Mouse (Mus musculus) adrenal gland, postnatal 0 days (tissue): ENCODE measurements around the gene Gm960. TPM values are rescaled to one million over a fixed set of nuclear protein-coding genes. Genes with fewer than 3 reads are reported as not detected.

ENCODE experiments used
- microRNA-seq: library from miRNA; unstranded; fragments of <30 nt; microRNA quantifications from one replicate; pipeline ENCODE4, GENCODE M21; 2016; ENCODE audit warnings: borderline replicate concordance; ENCODE audit not compliant: insufficient number of aligned reads
- polyA plus RNA-seq: library from polyadenylated mRNA; unstranded; fragments of >200 nt; fragmentation: Nextera tagmentation; extraction: Ambion mirVana; gene quantifications from 2 replicates; pipeline ENCODE4 v1.2.1, GENCODE M21; 2015

The Gm960 gene
- 2.2 and 3.2 TPM in 2 replicates for polyA plus RNA-seq

GRCm38 (mm10) chr19:4698205-4698677, at the start of gene Gm960:
Gene Gm960 (minus strand): TSS chr19:4698668.

GRCm38 (mm10) chr19:4711098-4711600, 12.7 kb upstream of the Gm960 start, which contains the start of gene Sptbn2:
Gene Sptbn2 (plus strand): TSS chr19:4711167.

GRCm38 (mm10) chr19:4625179-4625828, 73.2 kb downstream of the Gm960 start, which contains the start of gene Rce1:
Gene Rce1 (minus strand): TSS chr19:4625641.

GRCm38 (mm10) chr19:4615151-4616093, 83.0 kb downstream of the Gm960 start, which contains the start of gene Lrfn4:
Gene Lrfn4 (minus strand): TSS chr19:4615667.

Small RNA genes lying within 50 kb of the gene (microRNA-seq; reads per million reads assigned to microRNA genes)
- not detected for gene Mir6986

Other genes with a start within 250 kb of the Gm960 start
- gene Syt12, start 221.2 kb downstream of the Gm960 start, polyA plus RNA-seq = 5.9 and 13.5 TPM in 2 replicates
- gene 2010003K11Rik, start 200.1 kb downstream of the Gm960 start, polyA plus RNA-seq = 3.0 and 6.4 TPM in 2 replicates
- gene Pcx, start 188.2 kb downstream of the Gm960 start, polyA plus RNA-seq = 49.5 and 120 TPM in 2 replicates
- 3.3 and 5.2 TPM in 2 replicates for gene Lrfn4, start 83.0 kb downstream of the Gm960 start, polyA plus RNA-seq
- gene Rce1, start 73.0 kb downstream of the Gm960 start, polyA plus RNA-seq = 33.6 and 52.1 TPM in 2 replicates
- gene Sptbn2, start 12.5 kb upstream of the Gm960 start, polyA plus RNA-seq = 0.61 and 1.9 TPM in 2 replicates
- 28.0 and 39.4 TPM in 2 replicates for gene Rbm4b, start 57.8 kb upstream of the Gm960 start, polyA plus RNA-seq
- gene Rbm4, start 95.2 kb upstream of the Gm960 start, polyA plus RNA-seq = 18.8 and 24.5 TPM in 2 replicates
- 13.2 and 19.4 TPM in 2 replicates for gene Gm21992, start 112.9 kb upstream of the Gm960 start, polyA plus RNA-seq
- 19.3 and 22.3 TPM in 2 replicates for gene Rbm14, start 113.0 kb upstream of the Gm960 start, polyA plus RNA-seq
- 79.9 and 127 TPM in 2 replicates for gene Ccs, start 140.7 kb upstream of the Gm960 start, polyA plus RNA-seq
- 0.08 and 0.10 TPM in 2 replicates for gene Ccdc87, start 140.7 kb upstream of the Gm960 start, polyA plus RNA-seq
- 192 and 458 TPM in 2 replicates for gene Ctsf, start 156.5 kb upstream of the Gm960 start, polyA plus RNA-seq
- 2.4 and 3.2 TPM in 2 replicates for gene Actn3, start 179.2 kb upstream of the Gm960 start, polyA plus RNA-seq
- 12.5 and 14.8 TPM in 2 replicates for gene Zdhhc24, start 180.0 kb upstream of the Gm960 start, polyA plus RNA-seq
- gene Bbs1, start 208.0 kb upstream of the Gm960 start, polyA plus RNA-seq = 3.5 and 4.2 TPM in 2 replicates
- gene Dpp3, start 229.6 kb upstream of the Gm960 start, polyA plus RNA-seq = 63.8 and 106 TPM in 2 replicates
- gene Peli3, start 244.5 kb upstream of the Gm960 start, polyA plus RNA-seq = 1.9 and 2.9 TPM in 2 replicates